Mouse (Mus musculus): ENCODE data around the gene Prpmp5. TPM values are rescaled to one million over a fixed set of nuclear protein-coding genes. Genes with fewer than 3 reads are reported as not detected.
"Not testable (repeated sequence)": the region's sequence is repeated elsewhere in the genome, so short reads cannot be mapped to it uniquely, and the experiment has no call there.

The Prpmp5 gene
- not detected for total RNA-seq (2021)

GRCm38 (mm10) chr6:132314657-132315056, at the start of gene Prpmp5:
TSS of gene Prpmp5 (minus strand) at chr6:132314757.
- DNase-seq (ENCODE audit: low spot score in 2 of 2); intact Hi-C loops (cut with DNase I): not testable (repeated sequence)

- intact Hi-C loops (cut with DNase I); DNase-seq (ENCODE audit: low spot score in 2 of 2): not testable (repeated sequence)
These were observed 49.5 kb upstream of the Prpmp5 start, which contains the start of gene Gm8882 for GRCm38 (mm10) chr6:132364034-132364433. TSS of gene Gm8882 (minus strand) at chr6:132364134.

Other genes starting within 250 kb of the Prpmp5 start
- gene Prb1, start 104.2 kb downstream of the Prpmp5 start, total RNA-seq (2021) = not detected
- gene Gm8882, start 49.4 kb upstream of the Prpmp5 start, total RNA-seq (2021) = not detected

Measured in left cerebral cortex, postnatal 25 days (tissue).